Mouse (Mus musculus) liver, embryonic 14.5 days (tissue): ENCODE results near the gene Dexi. TPM values are rescaled to one million over a fixed set of nuclear protein-coding genes. Genes with fewer than 3 reads are reported as not detected.

Source experiments
- ATAC-seq: fragments of 200-750 bp; cut with Nextera tagmentation; 2 replicates; pipeline ENCODE4 v1.8.0; 2017; ENCODE audit warnings: moderate number of reproducible peaks, mild to moderate bottlenecking, moderate library complexity; ENCODE audit not compliant: insufficient read depth
- DNase-seq, 3 experiments: peaks; one replicate each; pipeline ENCODE4 v3.0.0-alpha.2; 2012 to 2013; ENCODE audit warnings: low read depth in 3 of 3, low spot score in 3 of 3
- H3K27ac ChIP-seq: fragments of 300-500 bp; sonication (generic); 2 replicates; pipeline ENCODE4 v1.5.1; 2014; ENCODE audit warnings: moderate library complexity, mild to moderate bottlenecking, control low read depth, inconsistent platforms
- H3K27me3 ChIP-seq: fragments of 300-500 bp; sonication (generic); 2 replicates; pipeline ENCODE4 v1.6.1; 2014; ENCODE audit warnings: mild to moderate bottlenecking, low read length, moderate library complexity; ENCODE audit not compliant: control insufficient read depth, insufficient read depth
- H3K36me3 ChIP-seq: fragments of 300-500 bp; sonication (generic); replicated peaks from 2 replicates; pipeline ENCODE4 v1.6.1; 2014; ENCODE audit warnings: low read depth; ENCODE audit not compliant: control insufficient read depth, insufficient read depth
- H3K4me1 ChIP-seq, 2 experiments: fragments of 200-500 bp in 1 of 2; fragments of 300-500 bp in 1 of 2; sonication (generic) in 1 of 2; replicated peaks; 2 replicates each; pipeline ENCODE4 v1.6.1; 2012 to 2014; ENCODE audit warnings: antibody characterized with exemption in 1 of 2, inconsistent platforms in 1 of 2, low read length in 1 of 2; ENCODE audit not compliant: control insufficient read depth in 2 of 2, insufficient read depth in 2 of 2
- H3K4me2 ChIP-seq: fragments of 300-500 bp; sonication (generic); 2 replicates; pipeline ENCODE4 v1.6.1; 2014; ENCODE audit warnings: low read depth, mild to moderate bottlenecking, control low read depth, moderate library complexity
- H3K4me3 ChIP-seq, 2 experiments: fragments of 200-500 bp in 1 of 2; fragments of 300-500 bp in 1 of 2; sonication (generic) in 1 of 2; 2 replicates each; pipeline ENCODE4 v1.5.1; 2012 to 2014; ENCODE audit warnings: low read depth in 2 of 2, low read length in 2 of 2, mild to moderate bottlenecking in 2 of 2, control low read depth in 1 of 2, inconsistent platforms in 1 of 2, moderate library complexity in 1 of 2; ENCODE audit not compliant: insufficient read depth in 1 of 2
- H3K9ac ChIP-seq: fragments of 300-500 bp; sonication (generic); replicated peaks from 2 replicates; pipeline ENCODE4 v1.6.1; 2014; ENCODE audit warnings: mild to moderate bottlenecking, control low read depth, moderate library complexity
- H3K9me3 ChIP-seq: fragments of 300-500 bp; sonication (generic); 2 replicates; pipeline ENCODE4 v1.6.1; 2016; ENCODE audit warnings: low read length, mixed read lengths; ENCODE audit not compliant: control insufficient read depth
- CTCF ChIP-seq: IDR thresholded peaks from 2 replicates; pipeline ENCODE4 v1.5.1; 2016; ENCODE audit warnings: antibody characterized with exemption, low read depth, control low read depth
- EP300 ChIP-seq: IDR thresholded peaks from 2 replicates; pipeline ENCODE4 v1.6.1; 2016; ENCODE audit warnings: antibody characterized with exemption, low read depth
- WGBS: fragments of 180-500 bp; shearing (Covaris S2); extraction: QIAGEN DNeasy Blood & Tissue Kit; methylation state at CpG from one replicate; pipeline ENCODE4 v1.1.7; 2014; ENCODE audit not compliant: insufficient replicate concordance; 5-methylcytosine and 5-hydroxymethylcytosine counted together
- polyA plus RNA-seq, 2 experiments: library from polyadenylated mRNA; depleted of rRNA in 1 of 2; stranded (reverse) in 1 of 2; unstranded in 1 of 2; fragments of >200 nt; fragmentation: Nextera tagmentation in 1 of 2; extraction: Ambion mirVana in 1 of 2; gene quantifications; 2 replicates each; pipeline versions ENCODE4 v1.2.1 to v1.2.3; 2012 to 2014

The Dexi gene
- polyA plus RNA-seq, 2 experiments, result 3.9 to 4.3 TPM

DNA sequence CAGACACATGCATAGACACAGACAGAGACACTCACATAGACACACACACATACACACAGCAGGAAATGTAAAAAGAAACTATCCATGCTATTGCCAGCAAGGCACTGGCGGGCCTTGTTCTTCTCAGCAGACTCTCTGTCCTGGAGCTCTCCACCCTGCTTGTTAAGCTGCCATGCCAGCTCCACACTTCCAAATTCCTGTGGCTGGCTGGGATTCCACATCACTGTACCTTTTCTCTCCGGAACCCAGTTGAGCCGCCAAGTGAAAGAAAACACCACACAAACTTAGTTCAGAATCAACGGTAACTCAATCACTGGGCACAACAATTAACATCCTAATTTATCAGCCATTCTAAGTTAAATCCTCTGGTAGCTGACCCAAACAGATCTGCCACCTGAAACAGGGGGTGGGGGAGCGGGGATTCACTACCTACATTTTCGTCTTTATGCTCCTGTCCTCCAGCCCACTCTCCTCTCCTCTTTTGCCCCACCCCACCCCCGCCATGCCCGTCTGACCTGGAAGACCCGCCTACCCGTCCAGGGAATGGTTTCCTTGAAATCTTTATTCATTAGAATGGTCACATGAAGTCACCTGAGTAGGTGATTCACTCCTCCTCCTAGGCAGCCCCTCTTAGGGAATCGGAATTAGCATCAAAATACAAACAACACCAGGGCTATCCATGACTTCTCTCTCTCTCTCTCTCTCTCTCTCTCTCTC, 75.3 kb downstream of the Dexi start:
- no peak overlapping the region for H3K27ac ChIP-seq
- TF ChIP-seq CTCF, result no peak
- TF ChIP-seq EP300, result no peak
- no peaks in the 10 kb centered on the region for H3K4me1 ChIP-seq
- no peak for DNase-seq
- H3K9ac ChIP-seq, result no peak overlapping the region
- H3K9me3 ChIP-seq, result no peaks in the 10 kb centered on the region
- ATAC-seq, result no peak
- H3K4me3 ChIP-seq, result no peak overlapping the region
- no peaks in the 10 kb centered on the region for H3K27me3 ChIP-seq
- 38% methylated on average over 11 of the region's 11 CpGs for WGBS
- no peaks in the 10 kb centered on the region for H3K36me3 ChIP-seq
- no peak overlapping the region for H3K4me2 ChIP-seq

DNA sequence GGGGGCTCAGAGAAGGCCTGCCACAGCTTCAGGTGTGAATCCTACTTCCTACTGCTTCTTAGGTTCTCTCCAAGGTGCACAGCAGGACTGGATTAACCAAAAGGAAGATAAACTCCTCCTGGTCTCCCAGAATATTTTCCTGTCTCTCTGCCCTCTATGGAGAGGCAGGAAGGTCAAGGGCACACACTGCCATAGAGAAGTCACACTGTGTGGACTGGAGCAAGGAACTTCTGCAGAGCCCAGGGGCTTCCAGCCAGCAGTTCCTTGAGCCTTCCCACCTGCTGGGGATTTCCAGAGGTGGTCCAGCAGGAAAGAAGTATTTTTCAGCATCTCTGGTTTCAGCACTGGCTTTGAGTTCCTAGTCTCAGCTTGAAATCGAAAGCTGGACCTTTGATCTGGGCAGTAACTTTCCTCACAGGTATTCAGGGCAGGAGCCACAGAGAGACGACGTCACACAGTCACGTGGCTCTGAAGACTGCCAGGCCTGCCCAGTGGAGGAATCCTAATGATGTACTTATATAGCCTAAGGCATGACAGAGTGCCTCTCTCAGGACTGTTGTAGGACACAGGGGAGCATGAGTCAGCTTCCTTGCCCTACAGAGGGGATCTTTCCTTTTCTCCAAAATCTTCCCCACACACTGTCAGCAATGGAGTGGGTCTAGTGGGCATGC, 77.7 kb downstream of the Dexi start:
- Histone ChIP-seq H3K27me3 (no peaks in the 10 kb centered on the region), H3K9ac (no peak overlapping the region), H3K36me3 (no peaks in the 10 kb centered on the region), H3K4me1 (no peaks in the 10 kb centered on the region), H3K4me2 (no peak overlapping the region), H3K9me3 (no peaks in the 10 kb centered on the region), H3K27ac (no peak overlapping the region), H3K4me3 (no peak overlapping the region)
- DNase-seq, result no peak
- WGBS, result 15% methylated on average over 4 of the region's 4 CpGs
- TF ChIP-seq CTCF (no peak), EP300 (no peak)
- no peak for ATAC-seq

DNA sequence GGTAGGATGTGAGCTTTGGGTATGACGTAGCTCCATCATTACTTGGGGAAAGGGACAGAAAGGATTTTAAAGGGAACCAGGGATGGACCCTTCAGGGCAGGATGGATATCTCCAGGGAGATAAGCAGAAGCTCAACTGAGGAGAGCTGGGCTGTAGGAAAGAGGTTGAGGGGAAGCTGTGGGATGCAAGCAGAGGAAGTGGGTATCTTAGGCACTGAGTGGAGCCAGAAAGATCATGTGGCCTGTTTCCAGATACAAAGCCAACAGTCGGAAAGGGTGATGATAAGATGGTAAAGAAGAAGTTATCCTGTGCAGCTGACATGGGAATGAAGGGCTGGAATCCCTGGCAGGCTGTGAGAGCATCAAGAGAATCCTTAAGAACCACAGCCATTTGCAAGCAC, 81.7 kb downstream of the Dexi start:
- Histone ChIP-seq H3K4me1 (no peaks in the 10 kb centered on the region), H3K36me3 (no peaks in the 10 kb centered on the region), H3K4me2 (no peak overlapping the region), H3K27me3 (no peaks in the 10 kb centered on the region), H3K4me3 (no peak overlapping the region), H3K9me3 (no peaks in the 10 kb centered on the region), H3K27ac (no peak overlapping the region), H3K9ac (no peak overlapping the region)
- DNase-seq (no peak), ATAC-seq (no peak)
- no peak for TF ChIP-seq CTCF
- no peak for TF ChIP-seq EP300
- WGBS, result 34% methylated on average over 2 of the region's 2 CpGs

DNA sequence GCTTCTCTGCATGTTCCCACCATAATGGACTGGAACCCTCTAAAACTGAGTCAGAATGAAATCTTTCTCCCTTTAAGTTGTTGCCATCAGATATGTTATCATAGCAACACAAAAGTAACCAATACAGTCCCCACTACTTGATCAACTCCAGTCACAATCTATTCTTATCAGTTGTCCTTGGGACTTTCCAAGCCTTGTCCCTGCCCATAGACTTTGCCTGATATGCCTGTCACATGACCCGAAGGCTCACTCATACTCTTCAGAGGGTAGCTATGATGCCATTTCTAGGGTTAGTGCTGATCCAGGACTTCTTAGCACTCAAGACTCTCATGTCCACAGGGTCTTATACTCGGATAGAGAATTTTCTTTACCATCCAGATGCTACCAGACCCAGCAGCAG, 82.7 kb downstream of the Dexi start:
- Histone ChIP-seq H3K27me3 (no peaks in the 10 kb centered on the region), H3K27ac (no peak overlapping the region), H3K36me3 (no peaks in the 10 kb centered on the region), H3K4me2 (no peak overlapping the region), H3K9me3 (no peaks in the 10 kb centered on the region), H3K4me1 (no peaks in the 10 kb centered on the region), H3K9ac (no peak overlapping the region), H3K4me3 (no peak overlapping the region)
- TF ChIP-seq EP300 (no peak), CTCF (no peak)
- WGBS, result 47% methylated on average over 2 of the region's 2 CpGs
- no peak for DNase-seq
- ATAC-seq, result no peak

DNA sequence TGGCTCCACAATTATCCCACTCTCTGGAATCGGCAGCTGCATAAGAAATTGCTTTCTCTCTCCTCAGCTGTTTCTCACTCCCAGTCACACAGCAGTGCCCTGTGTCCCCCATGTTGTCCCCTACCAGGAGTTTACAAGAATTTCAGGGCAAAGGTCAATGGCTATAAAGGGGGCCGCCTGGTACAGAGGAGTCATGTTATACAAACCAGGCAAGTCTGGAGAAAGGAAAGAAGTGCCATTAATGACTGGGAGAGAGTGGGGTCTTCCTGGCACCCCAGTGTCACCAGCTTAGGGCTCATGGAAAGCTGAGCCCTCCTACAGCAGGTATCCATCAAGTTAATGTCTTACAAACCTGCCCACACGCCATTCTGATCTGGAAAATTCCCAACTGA, 88.3 kb downstream of the Dexi start:
- ATAC-seq, result no peak
- Histone ChIP-seq H3K36me3 (no peaks in the 10 kb centered on the region), H3K27me3 (no peaks in the 10 kb centered on the region), H3K4me1 (peaks cover 0 to 6% of the 10 kb centered on the region in 2 experiments; a peak in 2 of 4 replicates), H3K9me3 (no peaks in the 10 kb centered on the region), H3K9ac (no peak overlapping the region), H3K27ac (no peak overlapping the region), H3K4me2 (no peak overlapping the region), H3K4me3 (no peak overlapping the region)
- no peak for DNase-seq
- WGBS, result 32% methylated on average over 3 of the region's 3 CpGs
- TF ChIP-seq EP300 (no peak), CTCF (no peak)
